Mouse (Mus musculus): ENCODE data around the gene Efr3b. TPM values are rescaled to one million over a fixed set of nuclear protein-coding genes. Genes with fewer than 3 reads are reported as not detected.

Efr3b gene
- total and polyA plus RNA-seq, 2 experiments from 2014 or later = 25.5 to 86.6 TPM

- Histone ChIP-seq H3K9ac (no peak overlapping the region), H3K9me3 (ENCODE audit: low read length) (no peaks in the 10 kb centered on the region), H3K4me3 (ENCODE audit: low read depth, low read length) (no peak overlapping the region), H3K4me1 (ENCODE audit: insufficient read depth) (no peaks in the 10 kb centered on the region; the same call in none of the 2 replicates), H3K4me2 (ENCODE audit: low read depth) (no peak overlapping the region), H3K27me3 (ENCODE audit: insufficient read depth, low read length) (no peaks in the 10 kb centered on the region), H3K36me3 (ENCODE audit: insufficient read depth) (no peaks in the 10 kb centered on the region), H3K27ac (ENCODE audit: low read depth, low read length) (no peak overlapping the region)
- no peak for DNase-seq
- no peak for TF ChIP-seq CTCF (IDR thresholded peaks at IDR 0.05; ENCODE audit: low read depth)
- 37% methylated on average over 4 of the region's 4 CpGs for WGBS
- peak; percentile 49; the same call in 1 of the 2 replicates for ATAC-seq
These were observed 30.9 kb downstream of the Efr3b start for GRCm38 (mm10) chr12:4007766-4008165.

GRCm38 (mm10) chr12:4007181-4007580, 31.5 kb downstream of the Efr3b start:
- no peaks in the 10 kb centered on the region for H3K36me3 ChIP-seq (ENCODE audit: insufficient read depth)
- peak; percentile 64 for ATAC-seq
- no peak overlapping the region for H3K4me2 ChIP-seq (ENCODE audit: low read depth)
- no peaks in the 10 kb centered on the region; the same call in none of the 2 replicates for H3K4me1 ChIP-seq (ENCODE audit: insufficient read depth)
- H3K9ac ChIP-seq = no peak overlapping the region
- H3K27me3 ChIP-seq (ENCODE audit: insufficient read depth, low read length) = no peaks in the 10 kb centered on the region
- peak overlapping the region; percentile 35; the same call in 1 of the 2 replicates for H3K27ac ChIP-seq (ENCODE audit: low read depth, low read length)
- no peak for DNase-seq
- 22% methylated on average over 4 of the region's 4 CpGs for WGBS
- no peak for TF ChIP-seq CTCF (IDR thresholded peaks at IDR 0.05; ENCODE audit: low read depth)
- no peak overlapping the region for H3K4me3 ChIP-seq (ENCODE audit: low read depth, low read length)
- H3K9me3 ChIP-seq (ENCODE audit: low read length) = no peaks in the 10 kb centered on the region

- Histone ChIP-seq H3K4me3 (ENCODE audit: low read depth, low read length) (no peak overlapping the region), H3K4me2 (ENCODE audit: low read depth) (no peak overlapping the region), H3K4me1 (ENCODE audit: insufficient read depth) (no peaks in the 10 kb centered on the region; the same call in none of the 2 replicates), H3K9me3 (ENCODE audit: low read length) (no peaks in the 10 kb centered on the region), H3K9ac (no peak overlapping the region), H3K27ac (ENCODE audit: low read depth, low read length) (no peak overlapping the region), H3K27me3 (ENCODE audit: insufficient read depth, low read length) (no peaks in the 10 kb centered on the region), H3K36me3 (ENCODE audit: insufficient read depth) (no peaks in the 10 kb centered on the region)
- DNase-seq = no peak
- ATAC-seq = peak; percentile 18; the same call in 1 of the 2 replicates
- 63% methylated on average over 7 of the region's 7 CpGs for WGBS
- no peak for TF ChIP-seq CTCF (IDR thresholded peaks at IDR 0.05; ENCODE audit: low read depth)
These were observed 32.6 kb downstream of the Efr3b start for GRCm38 (mm10) chr12:4006079-4006478.

GRCm38 (mm10) chr12:4004648-4005047, 34.1 kb downstream of the Efr3b start:
- no peaks in the 10 kb centered on the region for H3K9me3 ChIP-seq (ENCODE audit: low read length)
- no peak overlapping the region for H3K9ac ChIP-seq
- H3K4me3 ChIP-seq (ENCODE audit: low read depth, low read length) = no peak overlapping the region
- no peaks in the 10 kb centered on the region; the same call in none of the 2 replicates for H3K4me1 ChIP-seq (ENCODE audit: insufficient read depth)
- TF ChIP-seq CTCF (IDR thresholded peaks at IDR 0.05; ENCODE audit: low read depth) = no peak
- no peak overlapping the region; the same call in 1 of the 2 replicates for H3K27ac ChIP-seq (ENCODE audit: low read depth, low read length)
- 13% methylated on average over 6 of the region's 6 CpGs for WGBS
- H3K36me3 ChIP-seq (ENCODE audit: insufficient read depth) = no peaks in the 10 kb centered on the region
- H3K4me2 ChIP-seq (ENCODE audit: low read depth) = no peak overlapping the region
- DNase-seq (no peak), ATAC-seq (peak; percentile 58)
- no peaks in the 10 kb centered on the region for H3K27me3 ChIP-seq (ENCODE audit: insufficient read depth, low read length)

GRCm38 (mm10) chr12:4000406-4000805, 38.3 kb downstream of the Efr3b start:
- H3K9me3 ChIP-seq (ENCODE audit: low read length) = no peaks in the 10 kb centered on the region
- DNase-seq = no peak
- no peaks in the 10 kb centered on the region for H3K27me3 ChIP-seq (ENCODE audit: insufficient read depth, low read length)
- no peaks in the 10 kb centered on the region for H3K4me1 ChIP-seq (ENCODE audit: insufficient read depth)
- 77% methylated on average over 5 of the region's 5 CpGs for WGBS
- no peak overlapping the region for H3K4me3 ChIP-seq (ENCODE audit: low read depth, low read length)
- no peak for ATAC-seq
- peaks cover 15% of the 10 kb centered on the region for H3K36me3 ChIP-seq (ENCODE audit: insufficient read depth)
- H3K4me2 ChIP-seq (ENCODE audit: low read depth) = no peak overlapping the region
- H3K27ac ChIP-seq (ENCODE audit: low read depth, low read length) = no peak overlapping the region
- no peak for TF ChIP-seq CTCF (IDR thresholded peaks at IDR 0.05; ENCODE audit: low read depth)
- H3K9ac ChIP-seq = no peak overlapping the region

GRCm38 (mm10) chr12:3996749-3997148, 42.0 kb downstream of the Efr3b start:
- ATAC-seq = no peak
- Histone ChIP-seq H3K27ac (ENCODE audit: low read depth, low read length) (no peak overlapping the region), H3K36me3 (ENCODE audit: insufficient read depth) (peaks cover 21% of the 10 kb centered on the region), H3K4me3 (ENCODE audit: low read depth, low read length) (no peak overlapping the region), H3K9ac (no peak overlapping the region), H3K4me1 (ENCODE audit: insufficient read depth) (no peaks in the 10 kb centered on the region), H3K9me3 (ENCODE audit: low read length) (no peaks in the 10 kb centered on the region), H3K27me3 (ENCODE audit: insufficient read depth, low read length) (no peaks in the 10 kb centered on the region), H3K4me2 (ENCODE audit: low read depth) (no peak overlapping the region)
- TF ChIP-seq CTCF (IDR thresholded peaks at IDR 0.05; ENCODE audit: low read depth) = no peak
- no peak for DNase-seq
- WGBS = 51% methylated on average over 9 of the region's 9 CpGs

- Histone ChIP-seq H3K4me1 (ENCODE audit: insufficient read depth) (no peaks in the 10 kb centered on the region), H3K27me3 (ENCODE audit: insufficient read depth, low read length) (no peaks in the 10 kb centered on the region), H3K9me3 (ENCODE audit: low read length) (no peaks in the 10 kb centered on the region), H3K4me3 (ENCODE audit: low read depth, low read length) (no peak overlapping the region), H3K4me2 (ENCODE audit: low read depth) (no peak overlapping the region), H3K27ac (ENCODE audit: low read depth, low read length) (no peak overlapping the region), H3K36me3 (ENCODE audit: insufficient read depth) (0 out of 2 replicates have a peak, but pooled peaks cover 6% of the 10 kb centered on the region), H3K9ac (no peak overlapping the region)
- TF ChIP-seq CTCF (IDR thresholded peaks at IDR 0.05; ENCODE audit: low read depth) = no peak
- WGBS = 85% methylated on average over 3 of the region's 3 CpGs
- DNase-seq (no peak), ATAC-seq (no peak)
These were observed 47.7 kb downstream of the Efr3b start for GRCm38 (mm10) chr12:3991047-3991446.
